Comparison of ENCODE assay signal across 7 mouse cellular contexts in genomic region chr5:65019823-65020222, GRCm38 (mm10). TPM values are rescaled to one million over a fixed set of nuclear protein-coding genes. Genes with fewer than 3 reads are reported as not detected.
A peak's percentile ranks its signal among the peaks of the same experiment; 100 is the strongest.
DNase-seq lines count a peak whose midpoint lies in the region; ATAC-seq lines count a peak whose summit lies in the region.

No protein-coding gene starts in this region.

- DNase-seq in ovary, adult 18-20 months (ENCODE audit: low spot score) = peak; percentile 62
- DNase-seq in ovary, postnatal 14 days (ENCODE audit: low spot score) = no peak
- peak; percentile 72 for DNase-seq in adipocyte (ENCODE audit: low spot score)
- DNase-seq in cerebellum, postnatal 10 days = peak; percentile 96 to 97
- DNase-seq in kidney, adult 9 months = peak; percentile 83
- DNase-seq in spleen, postnatal 14 days (ENCODE audit: low spot score in 2 of 2) = no peak

- peak; percentile 85 for ATAC-seq in megakaryocyte-erythroid progenitor cell, adult 5-6 weeks (replicated peaks; ENCODE audit: low FRiP score, low TSS enrichment, poor library complexity, severe bottlenecking)

RNA-seq across cellular contexts. Expression of gene Fam114a1, which starts 50.0 kb away (rescaled TPM):
- 0.20 TPM in 1 of 2 replicates, not detected in the other for total RNA-seq in megakaryocyte-erythroid progenitor cell, adult 5-6 weeks (2014; fragmentation: Nextera tagmentation)
- 0.08 and 0.09 TPM in 2 replicates for total RNA-seq in megakaryocyte-erythroid progenitor cell, adult 5-6 weeks (2017)

RNA-seq across cellular contexts. Expression of gene Tlr6, which starts 59.9 kb away (rescaled TPM):
- 0.48 and 0.57 TPM in 2 replicates for total RNA-seq in megakaryocyte-erythroid progenitor cell, adult 5-6 weeks (2014; fragmentation: Nextera tagmentation)
- 0.52 and 1.2 TPM in 2 replicates for total RNA-seq in megakaryocyte-erythroid progenitor cell, adult 5-6 weeks (2017)

Comparison
In these comparisons a context has a peak if more than half of its experiments do, and no peak if none do; other contexts are left out.
1. DNase-seq: peak in ovary, adult 18-20 months (single experiment), adipocyte (single experiment), cerebellum, postnatal 10 days (2 of 2) and kidney, adult 9 months (single experiment); none in ovary, postnatal 14 days (single experiment) and spleen, postnatal 14 days (0 of 2).